Mouse (Mus musculus) heart, postnatal 10 days (tissue): ENCODE data around the gene Ubp1. TPM values are rescaled to one million over a fixed set of nuclear protein-coding genes. Genes with fewer than 3 reads are reported as not detected.
"Not testable (repeated sequence)": the region's sequence is repeated elsewhere in the genome, so short reads cannot be mapped to it uniquely, and the experiment has no call there.

Source experiments
- DNase-seq, 2 experiments: peaks; one replicate each; pipeline ENCODE4 v3.0.0; 2021
- intact Hi-C: fragments of 180-260 bp; cut with DNase I; formaldehyde crosslinking; loops from one replicate; pipeline ENCODE4 v1.15.1; 2025
- total RNA-seq, 2 experiments: library from RNA; stranded (reverse); gene quantifications; 2 replicates each; pipeline ENCODE4 v1.2.3; 2021

Gene Ubp1
- total RNA-seq: 10 to 100 TPM; 32.7 TPM

- DNase-seq: peak; percentile 96 to 98
- intact Hi-C loops: no loop called here
Measured at GRCm38 (mm10) chr9:113930534-113931374, at the start of gene Ubp1. TSS of gene Ubp1 (plus strand) at chr9:113930934.

GRCm38 (mm10) chr9:113894903-113895302 lies 35.8 kb upstream of the Ubp1 start:
- intact Hi-C loops: no loop called here
- no peak for DNase-seq

- DNase-seq: peak; percentile 21 to 51
- intact Hi-C loops: loop anchor here (10.0 kb wide), 1 partner anchor 158 kb away; the partner anchor contains the start of gene Clasp2
Measured at GRCm38 (mm10) chr9:113903136-113903535, 27.6 kb upstream of the Ubp1 start.

- intact Hi-C loops: loop anchor here (10.0 kb wide), 1 partner anchor 160 kb away; the partner anchor contains the start of gene Clasp2
- not testable (repeated sequence) for DNase-seq
Measured at GRCm38 (mm10) chr9:113904315-113904714, 26.4 kb upstream of the Ubp1 start.

GRCm38 (mm10) chr9:113915789-113916188 lies 14.9 kb upstream of the Ubp1 start:
- DNase-seq: no peak
- intact Hi-C loops: no loop called here

- intact Hi-C loops: no loop called here
- DNase-seq: no peak
Measured at GRCm38 (mm10) chr9:113922677-113923076, 8.1 kb upstream of the Ubp1 start.

GRCm38 (mm10) chr9:113924883-113925282 lies 5.9 kb upstream of the Ubp1 start:
- DNase-seq: no peak
- intact Hi-C loops: no loop called here

GRCm38 (mm10) chr9:113928591-113928990 lies 2.1 kb upstream of the Ubp1 start:
- intact Hi-C loops: no loop called here

GRCm38 (mm10) chr9:113929676-113930075 lies 1.1 kb upstream of the Ubp1 start:
- intact Hi-C loops: no loop called here
- no peak for DNase-seq

More at GRCm38 (mm10) chr9:113928591-113928990, 2.1 kb upstream of the Ubp1 start:
- DNase-seq: no peak

- intact Hi-C loops: loop anchor here (2.0 kb wide), 1 partner anchor 189 kb away; no protein-coding TSS in a partner anchor
- DNase-seq: peak; percentile 47 to 60
Measured at GRCm38 (mm10) chr9:113931375-113932099, 803 bp downstream of the Ubp1 start.

GRCm38 (mm10) chr9:113932100-113932470 lies 1.4 kb downstream of the Ubp1 start:
- intact Hi-C loops: loop anchor here (2.0 kb wide), 1 partner anchor 189 kb away; no protein-coding TSS in a partner anchor
- DNase-seq: peak; percentile 39 to 52

GRCm38 (mm10) chr9:113932501-113932900 lies 1.8 kb downstream of the Ubp1 start:
- intact Hi-C loops: loop anchor here (2.0 kb wide), 1 partner anchor 190 kb away; no protein-coding TSS in a partner anchor
- peak; percentile 12 to 28 for DNase-seq

- intact Hi-C loops: no loop called here
- no peak for DNase-seq
Measured at GRCm38 (mm10) chr9:113935638-113936037, 4.9 kb downstream of the Ubp1 start.

GRCm38 (mm10) chr9:113939063-113939850 lies 8.5 kb downstream of the Ubp1 start:
- no peak for DNase-seq
- intact Hi-C loops: no loop called here

- no peak for DNase-seq
- intact Hi-C loops: no loop called here
Measured at GRCm38 (mm10) chr9:113941103-113941805, 10.5 kb downstream of the Ubp1 start.

GRCm38 (mm10) chr9:113943372-113943771 lies 12.6 kb downstream of the Ubp1 start:
- intact Hi-C loops: no loop called here

GRCm38 (mm10) chr9:113947216-113947615 lies 16.5 kb downstream of the Ubp1 start:
- no peak for DNase-seq
- intact Hi-C loops: no loop called here

More at GRCm38 (mm10) chr9:113943372-113943771, 12.6 kb downstream of the Ubp1 start:
- DNase-seq: no peak

GRCm38 (mm10) chr9:113957777-113958176 lies 27.0 kb downstream of the Ubp1 start:
- DNase-seq: no peak

GRCm38 (mm10) chr9:113963718-113964117 lies 33.0 kb downstream of the Ubp1 start:
- intact Hi-C loops: no loop called here
- DNase-seq: no peak

More at GRCm38 (mm10) chr9:113957777-113958176, 27.0 kb downstream of the Ubp1 start:
- intact Hi-C loops: no loop called here

- no peak for DNase-seq
- intact Hi-C loops: no loop called here
Measured at GRCm38 (mm10) chr9:113964415-113964814, 33.7 kb downstream of the Ubp1 start.
